Mouse (Mus musculus) lung, postnatal 0 days (tissue): ENCODE data around the gene Rgs10. TPM values are rescaled to one million over a fixed set of nuclear protein-coding genes. Genes with fewer than 3 reads are reported as not detected.

Source experiments
- ATAC-seq: fragments of 200-750 bp; cut with Nextera tagmentation; 2 replicates; pipeline ENCODE4 v1.8.0; 2017; ENCODE audit warnings: moderate library complexity
- DNase-seq: peaks from one replicate; pipeline ENCODE4 v3.0.0-alpha.2; 2016; ENCODE audit warnings: low spot score
- H3K27ac ChIP-seq: fragments of 300-500 bp; sonication (generic); 2 replicates; pipeline ENCODE4 v1.5.1; 2014; ENCODE audit warnings: antibody characterized with exemption, mild to moderate bottlenecking, low read length, mixed read lengths
- H3K27me3 ChIP-seq: fragments of 300-500 bp; sonication (generic); replicated peaks from 2 replicates; pipeline ENCODE4 v1.6.1; 2014; ENCODE audit warnings: low read length, mixed read lengths; ENCODE audit not compliant: insufficient read depth
- H3K36me3 ChIP-seq: fragments of 300-500 bp; sonication (generic); 2 replicates; pipeline ENCODE4 v1.6.1; 2014; ENCODE audit warnings: low read length, mixed read lengths; ENCODE audit not compliant: insufficient read depth
- H3K4me1 ChIP-seq: fragments of 300-500 bp; sonication (generic); 2 replicates; pipeline ENCODE4 v1.6.1; 2014; ENCODE audit warnings: antibody characterized with exemption, low read depth, low read length, mixed read lengths; ENCODE audit not compliant: insufficient read depth
- H3K4me2 ChIP-seq: fragments of 300-500 bp; sonication (generic); replicated peaks from 2 replicates; pipeline ENCODE4 v1.6.1; 2014; ENCODE audit warnings: low read depth, mild to moderate bottlenecking, low read length, moderate library complexity, mixed read lengths
- H3K4me3 ChIP-seq: fragments of 300-500 bp; sonication (generic); 2 replicates; pipeline ENCODE4 v1.5.1; 2014; ENCODE audit warnings: low read depth, low read length
- H3K9ac ChIP-seq: fragments of 300-500 bp; sonication (generic); replicated peaks from 2 replicates; pipeline ENCODE4 v1.6.1; 2014; ENCODE audit warnings: low read depth, mild to moderate bottlenecking
- H3K9me3 ChIP-seq: fragments of 300-500 bp; sonication (generic); 2 replicates; pipeline ENCODE4 v1.6.1; 2016; ENCODE audit warnings: low read length, mixed read lengths
- CTCF ChIP-seq: IDR thresholded peaks from 2 replicates; pipeline ENCODE4 v1.5.1; 2016; ENCODE audit warnings: antibody characterized with exemption, mild to moderate bottlenecking
- EP300 ChIP-seq: IDR thresholded peaks from 2 replicates; pipeline ENCODE4 v1.6.1; 2016; ENCODE audit warnings: antibody characterized with exemption, mild to moderate bottlenecking, control low read depth
- WGBS: fragments of 180-500 bp; shearing (Covaris S2); extraction: QIAGEN DNeasy Blood & Tissue Kit; methylation state at CpG from one replicate; pipeline ENCODE4 v1.1.7; 2014; 5-methylcytosine and 5-hydroxymethylcytosine counted together
- polyA plus RNA-seq: library from polyadenylated mRNA; unstranded; fragments of >200 nt; fragmentation: Nextera tagmentation; extraction: Ambion mirVana; gene quantifications from 2 replicates; pipeline ENCODE4 v1.2.1, GENCODE M21; 2015

Rgs10 gene
- polyA plus RNA-seq, 1 experiment from 2014 or later, result 43.1 TPM

DNA sequence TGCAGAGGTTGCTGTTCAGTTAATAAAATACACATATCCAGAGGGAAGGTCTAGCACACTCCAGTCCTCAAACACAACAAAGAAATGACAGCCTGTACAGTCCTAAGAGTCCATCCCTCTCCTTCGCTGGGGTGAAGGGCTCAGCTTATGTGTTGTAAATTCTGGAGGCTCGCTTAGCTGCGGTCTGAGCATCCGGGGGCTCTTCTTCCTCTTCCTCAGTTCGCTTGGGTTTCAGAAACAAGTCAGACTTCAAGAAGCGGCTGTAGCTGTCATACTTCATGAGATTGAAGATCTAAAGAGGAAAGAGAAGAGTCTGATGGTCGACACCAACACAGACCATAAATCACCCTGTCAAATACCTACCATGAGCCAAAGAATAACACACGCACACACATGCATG, 44.8 kb downstream of the Rgs10 start:
- Histone ChIP-seq H3K9me3 (no peaks in the 10 kb centered on the region), H3K27ac (no peak overlapping the region), H3K4me3 (no peak overlapping the region), H3K27me3 (no peaks in the 10 kb centered on the region), H3K4me1 (no peaks in the 10 kb centered on the region), H3K4me2 (no peak overlapping the region), H3K9ac (no peak overlapping the region), H3K36me3 (no peaks in the 10 kb centered on the region)
- WGBS, result 83% methylated on average over 8 of the region's 8 CpGs
- no peak for DNase-seq
- no peak for ATAC-seq
- TF ChIP-seq EP300 (no peak), CTCF (no peak)

- H3K9me3 ChIP-seq, result no peaks in the 10 kb centered on the region
- no peak overlapping the region for H3K9ac ChIP-seq
- H3K27me3 ChIP-seq, result no peaks in the 10 kb centered on the region
- H3K36me3 ChIP-seq, result no peaks in the 10 kb centered on the region
- 53% methylated on average over 3 of the region's 3 CpGs for WGBS
- DNase-seq (no peak), ATAC-seq (no peak)
- H3K4me3 ChIP-seq, result no peak overlapping the region
- H3K4me1 ChIP-seq, result no peaks in the 10 kb centered on the region; the same call in 1 of the 2 replicates
- no peak overlapping the region for H3K27ac ChIP-seq
- no peak overlapping the region for H3K4me2 ChIP-seq
- TF ChIP-seq CTCF (peak; percentile 77), EP300 (no peak)
Measured at GRCm38 (mm10) chr7:128372331-128372730, 46.2 kb downstream of the Rgs10 start.

- ATAC-seq, result peak; percentile 59
Measured at GRCm38 (mm10) chr7:128369366-128369765, 49.2 kb downstream of the Rgs10 start.

GRCm38 (mm10) chr7:128368828-128369227, 49.7 kb downstream of the Rgs10 start:
- Histone ChIP-seq H3K4me2 (0 out of 2 replicates have a peak overlapping the region, but pooled peaks have one; percentile 5), H3K4me1 (peaks cover 5% of the 10 kb centered on the region; the same call in 1 of the 2 replicates), H3K9me3 (no peaks in the 10 kb centered on the region), H3K27ac (0 out of 2 replicates have a peak overlapping the region, but pooled peaks have one; percentile 47), H3K4me3 (no peak overlapping the region), H3K36me3 (no peaks in the 10 kb centered on the region), H3K9ac (no peak overlapping the region), H3K27me3 (no peaks in the 10 kb centered on the region)
- 87% methylated on average over 6 of the region's 6 CpGs for WGBS
- TF ChIP-seq CTCF (no peak), EP300 (no peak)
- ATAC-seq (no peak; the same call in 1 of the 2 replicates), DNase-seq (no peak)

More at GRCm38 (mm10) chr7:128369366-128369765, 49.2 kb downstream of the Rgs10 start:
- H3K9me3 ChIP-seq, result no peaks in the 10 kb centered on the region
- H3K27ac ChIP-seq, result 0 out of 2 replicates have a peak overlapping the region, but pooled peaks have one; percentile 47
- no peaks in the 10 kb centered on the region for H3K36me3 ChIP-seq
- TF ChIP-seq EP300 (no peak), CTCF (no peak)
- 0 out of 2 replicates have a peak overlapping the region, but pooled peaks have one; percentile 5 for H3K4me2 ChIP-seq
- H3K4me3 ChIP-seq, result no peak overlapping the region
- no peaks in the 10 kb centered on the region for H3K27me3 ChIP-seq
- WGBS, result 46% methylated on average over 12 of the region's 12 CpGs
- H3K4me1 ChIP-seq, result peaks cover 5% of the 10 kb centered on the region; the same call in 1 of the 2 replicates
- no peak for DNase-seq
- no peak overlapping the region for H3K9ac ChIP-seq

DNA sequence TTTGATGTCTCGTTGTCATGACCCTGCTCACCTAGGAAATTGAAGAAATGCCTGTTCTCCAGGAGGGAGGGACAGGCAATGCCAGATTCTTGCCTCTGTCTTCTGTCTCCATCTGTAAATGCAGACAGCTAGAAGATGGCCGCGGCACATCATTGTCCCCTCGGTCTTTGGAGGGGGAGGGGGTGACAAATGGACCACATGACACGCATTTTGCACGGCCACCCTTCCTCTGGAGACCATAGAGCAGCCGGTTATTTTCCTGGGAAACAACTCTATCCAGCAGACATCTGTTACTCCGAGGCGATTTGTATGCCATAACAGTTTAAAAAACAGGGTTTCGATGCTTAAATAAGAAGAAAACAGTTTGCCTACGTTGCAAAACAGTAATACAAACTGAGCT, 51.9 kb downstream of the Rgs10 start:
- 48% methylated on average over 11 of the region's 11 CpGs for WGBS
- Histone ChIP-seq H3K27ac (0 out of 2 replicates have a peak overlapping the region, but pooled peaks have one; percentile 5), H3K4me3 (no peak overlapping the region), H3K27me3 (no peaks in the 10 kb centered on the region), H3K4me2 (no peak overlapping the region), H3K4me1 (peaks cover 5% of the 10 kb centered on the region; the same call in 1 of the 2 replicates), H3K36me3 (no peaks in the 10 kb centered on the region), H3K9me3 (no peaks in the 10 kb centered on the region), H3K9ac (no peak overlapping the region)
- DNase-seq (peak; percentile 48), ATAC-seq (peak; percentile 47; the same call in 1 of the 2 replicates)
- TF ChIP-seq CTCF (no peak), EP300 (no peak)

DNA sequence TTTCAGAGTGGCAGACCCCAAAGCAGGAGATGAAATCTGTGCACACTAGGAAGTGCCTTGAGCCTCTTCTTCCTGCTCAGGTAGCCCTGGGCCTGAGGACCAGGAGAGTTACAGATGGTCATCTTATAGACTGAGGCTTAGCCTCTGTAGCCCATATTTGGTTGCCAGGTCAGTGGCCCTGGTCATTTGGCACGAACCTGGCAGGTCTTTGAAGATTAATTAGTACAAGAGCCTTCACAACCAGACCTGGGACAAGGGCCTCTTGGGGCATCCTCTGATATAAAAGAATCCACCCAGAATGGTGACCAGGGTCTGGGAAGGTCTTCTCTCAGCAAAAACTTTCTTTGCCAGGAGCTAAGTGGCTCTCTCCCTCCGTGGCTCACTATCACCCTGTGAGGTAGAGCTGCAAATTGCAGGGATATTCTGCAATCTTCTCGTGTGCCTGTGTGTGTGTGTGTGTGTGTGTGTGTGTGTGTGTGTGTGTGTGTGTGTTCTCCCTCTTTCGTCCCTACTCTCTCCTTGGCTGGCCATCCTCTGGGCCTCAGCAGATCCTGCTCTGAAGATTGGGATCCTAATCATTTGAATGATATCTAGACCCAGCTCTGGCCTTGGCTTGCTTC, 53.4 kb downstream of the Rgs10 start:
- Histone ChIP-seq H3K4me3 (no peak overlapping the region), H3K9ac (no peak overlapping the region), H3K4me2 (no peak overlapping the region), H3K36me3 (no peaks in the 10 kb centered on the region), H3K9me3 (no peaks in the 10 kb centered on the region), H3K27me3 (no peaks in the 10 kb centered on the region), H3K4me1 (peaks cover 5% of the 10 kb centered on the region; the same call in 1 of the 2 replicates), H3K27ac (0 out of 2 replicates have a peak overlapping the region, but pooled peaks have one; percentile 11)
- ATAC-seq (peak; percentile 9; the same call in 1 of the 2 replicates), DNase-seq (peak; percentile 44)
- TF ChIP-seq CTCF (peak; percentile 55), EP300 (no peak)
- 42% methylated on average over 4 of the region's 4 CpGs for WGBS
